Mouse (Mus musculus) ovary, postnatal 36 days (tissue): ENCODE results near the gene Coq4.
A peak's percentile ranks its signal among the peaks of the same experiment; 100 is the strongest.

Source experiments
- DNase-seq: peaks from one replicate; pipeline ENCODE4 v3.0.0; 2022; ENCODE audit warnings: low spot score, mixed read lengths

The Coq4 gene

GRCm38 (mm10) chr2:29802075-29802826 is 15.0 kb downstream of the Coq4 start, which contains the start of gene Slc27a4:
Slc27a4 (plus strand) TSS chr2:29802634.
- DNase-seq, result peak; percentile 96

- no peak for DNase-seq
Measured at GRCm38 (mm10) chr2:29802827-29803201, 15.5 kb downstream of the Coq4 start.

- no peak for DNase-seq
Measured at GRCm38 (mm10) chr2:29803400-29803831, 16.1 kb downstream of the Coq4 start.

GRCm38 (mm10) chr2:29815678-29816371 is 28.5 kb downstream of the Coq4 start:
- no peak for DNase-seq

- peak; percentile 76 for DNase-seq
Measured at GRCm38 (mm10) chr2:29817426-29818232, 30.3 kb downstream of the Coq4 start.

- DNase-seq, result no peak
Measured at GRCm38 (mm10) chr2:29819363-29819762, 32.1 kb downstream of the Coq4 start.

- peak; percentile 69 for DNase-seq
Measured at GRCm38 (mm10) chr2:29820025-29820817, 32.9 kb downstream of the Coq4 start, which contains the start of gene Urm1. Urm1 (plus strand) TSS chr2:29820075.

GRCm38 (mm10) chr2:29826318-29826925 is 39.1 kb downstream of the Coq4 start:
- DNase-seq, result no peak

- peak; percentile 91 for DNase-seq
Measured at GRCm38 (mm10) chr2:29826926-29827708, 39.8 kb downstream of the Coq4 start.

GRCm38 (mm10) chr2:29827709-29828024 is 40.4 kb downstream of the Coq4 start:
- DNase-seq, result no peak

- no peak for DNase-seq
Measured at GRCm38 (mm10) chr2:29831106-29831505, 43.8 kb downstream of the Coq4 start.

- DNase-seq, result no peak
Measured at GRCm38 (mm10) chr2:29833796-29834195, 46.5 kb downstream of the Coq4 start.

- no peak for DNase-seq
Measured at GRCm38 (mm10) chr2:29835391-29835899, 48.2 kb downstream of the Coq4 start.

- no peak for DNase-seq
Measured at GRCm38 (mm10) chr2:29839460-29839859, 52.2 kb downstream of the Coq4 start.

- no peak for DNase-seq
Measured at GRCm38 (mm10) chr2:29843231-29844105, 56.2 kb downstream of the Coq4 start.

GRCm38 (mm10) chr2:29844115-29844514 is 56.8 kb downstream of the Coq4 start:
- no peak for DNase-seq

GRCm38 (mm10) chr2:29844661-29845060 is 57.4 kb downstream of the Coq4 start:
- no peak for DNase-seq

- no peak for DNase-seq
Measured at GRCm38 (mm10) chr2:29845636-29846035, 58.3 kb downstream of the Coq4 start.
